Mouse (Mus musculus): ENCODE measurements around the gene Cd300c.

GRCm38 (mm10) chr11:114968752-114969207, at the start of gene Cd300c:
- TF ChIP-seq POLR2A (IDR thresholded peaks at IDR 0.05; ENCODE audit: borderline replicate concordance, extremely low read depth, insufficient read depth, insufficient read length, poor library complexity, severe bottlenecking) (no peak), CTCF (IDR thresholded peaks at IDR 0.05; ENCODE audit: borderline replicate concordance, extremely low read depth, insufficient read depth, insufficient read length) (no peak)
